Mouse (Mus musculus) bone marrow macrophage, adult 2 months (primary cell): ENCODE measurements around the gene Gpr21. TPM values are rescaled to one million over a fixed set of nuclear protein-coding genes. Genes with fewer than 3 reads are reported as not detected.

Source experiments
- H3K27ac ChIP-seq: 2 replicates; pipeline ENCODE4 v1.5.1; 2012; ENCODE audit warnings: low read depth, low read length; ENCODE audit not compliant: insufficient read depth
- H3K4me1 ChIP-seq: 2 replicates; pipeline ENCODE4 v1.6.1; 2012; ENCODE audit warnings: low read length; ENCODE audit not compliant: control insufficient read depth, insufficient read depth
- H3K4me3 ChIP-seq: 2 replicates; pipeline ENCODE4 v1.5.1; 2012; ENCODE audit warnings: mild to moderate bottlenecking, low read length, moderate library complexity; ENCODE audit not compliant: insufficient read depth
- CTCF ChIP-seq: IDR thresholded peaks from 2 replicates; pipeline ENCODE4 v1.5.1; 2012; ENCODE audit warnings: low read depth, mild to moderate bottlenecking, low read length, moderate library complexity
- POLR2A ChIP-seq: IDR thresholded peaks from 2 replicates; pipeline ENCODE4 v1.6.1; 2012; ENCODE audit warnings: mild to moderate bottlenecking, low read depth, low read length, borderline replicate concordance
- polyA plus RNA-seq: library from polyadenylated mRNA; stranded (reverse); fragments of >200 nt; gene quantifications from 2 replicates; pipeline ENCODE4 v1.2.4, GENCODE M21; 2012; ENCODE audit not compliant: missing spikeins, insufficient read depth, insufficient read length

The Gpr21 gene
- polyA plus RNA-seq, 1 experiment = 2.3 TPM

- TF ChIP-seq POLR2A (no peak), CTCF (no peak)
- no peaks in the 10 kb centered on the region for H3K4me1 ChIP-seq
- H3K4me3 ChIP-seq = no peak overlapping the region
- no peak overlapping the region for H3K27ac ChIP-seq
These were observed 2.6 kb downstream of the Gpr21 start for GRCm38 (mm10) chr2:37518561-37519285.

DNA sequence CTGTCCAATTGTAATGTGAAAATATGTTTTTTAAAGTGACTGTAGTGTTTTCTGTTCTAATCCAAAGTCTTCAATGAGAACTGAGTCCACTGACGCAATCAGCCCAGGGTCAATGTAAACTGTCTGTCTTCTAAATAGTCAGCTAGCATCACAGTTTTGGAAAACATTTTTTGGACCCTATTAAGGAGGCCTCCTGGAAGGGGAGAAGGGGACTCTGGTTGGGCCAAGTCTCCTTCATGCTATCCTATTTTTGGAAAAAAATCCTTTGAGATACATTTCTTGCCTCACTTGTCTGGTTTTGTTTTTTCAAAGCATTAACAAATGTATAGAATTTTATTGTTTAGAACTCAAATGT, 3.1 kb downstream of the Gpr21 start:
- Histone ChIP-seq H3K4me1 (no peaks in the 10 kb centered on the region), H3K27ac (no peak overlapping the region), H3K4me3 (no peak overlapping the region)
- TF ChIP-seq CTCF (no peak), POLR2A (no peak)

DNA sequence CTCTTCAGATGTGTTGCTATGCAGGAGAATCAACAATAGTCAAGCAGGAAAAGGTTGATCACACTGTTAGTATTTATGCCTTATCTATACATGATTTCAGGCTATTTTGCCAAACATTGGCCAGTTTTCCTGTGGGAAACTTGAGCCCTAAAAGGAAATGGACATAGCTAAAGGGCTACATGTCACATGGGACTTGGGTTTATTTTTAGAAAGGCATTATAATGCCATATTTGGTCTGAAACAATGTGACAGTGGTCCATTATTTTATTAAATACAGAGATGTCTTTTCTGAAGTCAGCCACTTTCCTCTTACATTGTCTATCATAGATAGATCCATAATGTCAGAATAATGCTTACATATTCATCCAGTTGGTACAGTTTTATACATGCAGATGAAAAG, 11.5 kb downstream of the Gpr21 start:
- TF ChIP-seq CTCF (no peak), POLR2A (no peak)
- no peaks in the 10 kb centered on the region for H3K4me1 ChIP-seq
- no peak overlapping the region for H3K4me3 ChIP-seq
- H3K27ac ChIP-seq = no peak overlapping the region

- TF ChIP-seq POLR2A = no peak
- TF ChIP-seq CTCF = no peak
- Histone ChIP-seq H3K27ac (no peak overlapping the region), H3K4me1 (no peaks in the 10 kb centered on the region), H3K4me3 (no peak overlapping the region)
These were observed 13.3 kb downstream of the Gpr21 start for GRCm38 (mm10) chr2:37529397-37529796.

DNA sequence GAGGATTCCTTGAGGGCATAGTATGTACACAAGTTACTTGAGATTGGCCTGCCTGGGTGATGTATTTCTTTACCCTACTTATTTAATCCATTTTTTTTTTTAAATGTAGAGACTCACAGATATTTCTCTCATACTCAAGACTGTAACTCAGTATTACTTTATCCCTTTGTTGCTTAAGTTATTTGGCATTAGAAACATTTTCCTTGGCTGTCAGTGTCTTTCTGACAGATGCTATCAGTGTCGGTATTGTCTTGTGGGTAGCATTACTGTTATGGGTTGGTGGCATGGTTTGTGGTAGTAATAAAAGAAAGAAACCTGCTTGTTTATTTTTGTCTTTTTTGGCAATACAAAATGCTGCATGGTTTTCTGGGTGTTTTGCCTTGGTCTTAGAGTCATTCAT, 14.6 kb downstream of the Gpr21 start:
- TF ChIP-seq CTCF (no peak), POLR2A (no peak)
- H3K27ac ChIP-seq = no peak overlapping the region
- no peaks in the 10 kb centered on the region for H3K4me1 ChIP-seq
- H3K4me3 ChIP-seq = no peak overlapping the region

- TF ChIP-seq POLR2A (no peak), CTCF (no peak)
These were observed 15.5 kb downstream of the Gpr21 start for GRCm38 (mm10) chr2:37531639-37532038.

DNA sequence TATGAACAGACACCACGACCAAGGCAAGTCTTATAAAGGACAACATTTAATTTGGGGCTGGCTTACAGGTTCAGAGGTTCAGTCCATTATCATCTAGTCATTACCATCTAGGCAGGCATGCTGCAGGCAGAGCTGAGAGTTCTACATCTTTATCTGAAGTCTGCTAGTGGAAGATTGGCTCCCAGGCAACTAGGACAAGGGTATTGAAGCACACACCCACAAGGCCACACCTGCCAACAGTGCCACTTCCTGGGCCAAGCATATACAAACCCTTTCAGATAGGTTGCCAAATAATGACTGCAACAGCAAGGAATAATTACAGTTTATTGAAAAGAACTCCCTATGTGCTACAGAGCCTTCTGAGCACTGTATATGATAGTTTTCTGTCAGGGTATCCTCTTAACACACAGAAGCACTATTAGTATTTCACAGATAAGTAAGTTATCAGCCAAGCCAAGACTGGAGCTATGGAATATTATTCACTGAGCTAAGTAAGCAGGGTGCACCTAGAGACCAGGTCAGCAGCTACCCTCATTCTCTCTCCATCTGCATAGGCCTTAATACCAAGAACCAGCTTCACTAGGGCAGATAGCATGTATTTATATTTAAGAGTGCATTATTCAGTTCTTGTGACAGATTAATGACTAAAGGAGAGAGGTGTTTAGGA, 33.3 kb downstream of the Gpr21 start:
- Histone ChIP-seq H3K27ac (no peak overlapping the region), H3K4me1 (0 out of 2 replicates have a peak, but pooled peaks cover 4% of the 10 kb centered on the region), H3K4me3 (no peak overlapping the region)
- TF ChIP-seq POLR2A (no peak), CTCF (no peak)

More at GRCm38 (mm10) chr2:37531639-37532038, 15.5 kb downstream of the Gpr21 start:
- no peak overlapping the region for H3K27ac ChIP-seq
- no peak overlapping the region for H3K4me3 ChIP-seq
- no peaks in the 10 kb centered on the region for H3K4me1 ChIP-seq

GRCm38 (mm10) chr2:37556366-37556765, 40.2 kb downstream of the Gpr21 start:
- TF ChIP-seq CTCF = no peak
- no peak for TF ChIP-seq POLR2A

GRCm38 (mm10) chr2:37565579-37565978, 49.4 kb downstream of the Gpr21 start:
- no peaks in the 10 kb centered on the region for H3K4me1 ChIP-seq
- H3K4me3 ChIP-seq = no peak overlapping the region
- no peak overlapping the region for H3K27ac ChIP-seq
- no peak for TF ChIP-seq CTCF
- no peak for TF ChIP-seq POLR2A

More at GRCm38 (mm10) chr2:37556366-37556765, 40.2 kb downstream of the Gpr21 start:
- no peaks in the 10 kb centered on the region for H3K4me1 ChIP-seq
- H3K4me3 ChIP-seq = no peak overlapping the region
- H3K27ac ChIP-seq = no peak overlapping the region

DNA sequence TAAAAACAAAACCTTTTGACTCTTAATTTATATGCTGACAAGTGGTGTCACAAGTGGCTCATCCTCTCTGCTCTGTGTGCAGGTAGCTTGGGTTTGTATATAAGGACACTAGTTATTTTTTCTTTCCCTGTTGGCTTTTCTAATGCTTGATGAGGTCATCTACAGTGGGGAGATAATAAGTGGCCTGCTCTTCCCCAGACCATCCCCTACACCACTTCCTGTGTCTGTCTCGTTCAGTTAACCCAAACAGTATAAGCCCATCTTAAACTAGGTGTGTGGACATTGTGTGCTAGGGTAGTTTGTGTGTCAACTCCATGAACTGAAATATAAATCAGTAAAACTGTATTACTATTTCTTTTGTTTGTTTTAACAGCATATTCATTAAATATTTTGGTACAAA, 49.9 kb downstream of the Gpr21 start:
- TF ChIP-seq POLR2A (no peak), CTCF (no peak)
- H3K27ac ChIP-seq = no peak overlapping the region
- H3K4me1 ChIP-seq = no peaks in the 10 kb centered on the region
- no peak overlapping the region for H3K4me3 ChIP-seq
